Mouse (Mus musculus): ENCODE measurements around the gene Lmna.

The Lmna gene

GRCm38 (mm10) chr3:88521156-88521555, 11.4 kb upstream of the Lmna start:
- DNase-seq (ENCODE audit: low spot score): no peak

GRCm38 (mm10) chr3:88520078-88520477, 10.3 kb upstream of the Lmna start:
- DNase-seq (ENCODE audit: low spot score): no peak

- no peak for DNase-seq (ENCODE audit: low spot score)
Observed at GRCm38 (mm10) chr3:88518411-88518810, 8.7 kb upstream of the Lmna start.

GRCm38 (mm10) chr3:88516407-88516806, 6.7 kb upstream of the Lmna start:
- DNase-seq (ENCODE audit: low spot score): no peak

- DNase-seq (ENCODE audit: low spot score): no peak
Observed at GRCm38 (mm10) chr3:88515095-88515386, 5.3 kb upstream of the Lmna start.

GRCm38 (mm10) chr3:88514231-88515094, 4.7 kb upstream of the Lmna start:
- DNase-seq (ENCODE audit: low spot score): no peak

- DNase-seq (ENCODE audit: low spot score): no peak
Observed at GRCm38 (mm10) chr3:88513546-88514115, 3.9 kb upstream of the Lmna start.

GRCm38 (mm10) chr3:88512896-88513545, 3.3 kb upstream of the Lmna start:
- DNase-seq (ENCODE audit: low spot score): no peak

GRCm38 (mm10) chr3:88512141-88512895, 2.6 kb upstream of the Lmna start:
- no peak for DNase-seq (ENCODE audit: low spot score)

- no peak for DNase-seq (ENCODE audit: low spot score)
Observed at GRCm38 (mm10) chr3:88511559-88511958, 1.8 kb upstream of the Lmna start.

GRCm38 (mm10) chr3:88510421-88511289, 899 bp upstream of the Lmna start:
- no peak for DNase-seq (ENCODE audit: low spot score)

- no peak for DNase-seq (ENCODE audit: low spot score)
Observed at GRCm38 (mm10) chr3:88509250-88509649, 506 bp downstream of the Lmna start.

- no peak for DNase-seq (ENCODE audit: low spot score)
Observed at GRCm38 (mm10) chr3:88505765-88506164, 4.0 kb downstream of the Lmna start.

GRCm38 (mm10) chr3:88505081-88505480, 4.7 kb downstream of the Lmna start:
- no peak for DNase-seq (ENCODE audit: low spot score)

GRCm38 (mm10) chr3:88503881-88504746, 5.6 kb downstream of the Lmna start:
- DNase-seq (ENCODE audit: low spot score): no peak

GRCm38 (mm10) chr3:88503505-88503863, 6.3 kb downstream of the Lmna start:
- no peak for DNase-seq (ENCODE audit: low spot score)

GRCm38 (mm10) chr3:88502641-88503504, 6.9 kb downstream of the Lmna start:
- peak; percentile 86 for DNase-seq (ENCODE audit: low spot score)

- no peak for DNase-seq (ENCODE audit: low spot score)
Observed at GRCm38 (mm10) chr3:88502031-88502571, 7.7 kb downstream of the Lmna start.

- DNase-seq (ENCODE audit: low spot score): no peak
Observed at GRCm38 (mm10) chr3:88501366-88502030, 8.3 kb downstream of the Lmna start.

Measured in left cerebral cortex, adult 11 months (tissue).